Mouse (Mus musculus): Measurements from ENCODE around the gene Akap13.
"Not testable (repeated sequence)": the region's sequence is repeated elsewhere in the genome, so short reads cannot be mapped to it uniquely, and the experiment has no call there.

Gene Akap13

DNA sequence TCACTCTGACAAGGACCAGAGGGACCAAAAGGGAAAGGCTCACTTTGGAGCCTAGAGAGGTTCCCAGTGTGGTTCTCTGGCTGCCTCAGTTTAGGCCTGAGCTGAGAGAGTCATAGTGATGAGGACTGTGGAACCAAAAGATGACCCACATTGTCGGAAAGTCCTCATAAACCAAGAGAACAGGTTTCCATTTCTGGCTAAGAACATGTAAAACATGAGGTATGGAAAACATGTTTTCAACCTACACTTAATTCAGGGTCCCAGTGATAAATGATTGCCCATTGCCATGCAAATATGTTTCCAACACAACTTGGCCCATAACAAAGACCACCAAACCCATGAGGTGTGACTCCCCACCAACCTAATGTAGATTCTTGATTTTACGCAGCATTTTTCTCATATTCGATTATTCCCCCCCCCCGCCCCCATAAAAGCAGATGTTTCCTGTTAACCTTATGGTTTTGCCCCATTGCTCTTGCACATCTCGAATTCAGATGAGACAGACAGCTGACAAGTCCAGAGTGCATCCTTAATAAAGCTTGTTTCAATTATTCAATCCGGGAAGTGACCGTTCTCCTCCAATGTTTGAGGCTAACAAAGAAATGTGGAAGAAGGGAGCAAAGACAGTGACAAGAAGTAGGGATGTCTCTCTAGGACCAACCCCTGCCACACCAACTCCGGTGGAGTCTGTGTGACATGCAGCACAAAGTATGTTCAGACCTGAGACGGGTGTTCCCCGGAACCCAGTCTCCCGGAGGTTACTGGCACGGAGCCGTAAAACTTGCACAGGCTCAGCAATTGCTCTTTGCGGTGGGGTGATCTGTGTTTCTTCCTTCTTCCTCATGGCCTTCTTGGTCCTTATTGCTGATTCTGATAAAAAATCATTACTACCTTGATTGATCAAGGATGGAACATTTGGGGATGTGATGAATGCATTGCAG, 330.3 kb downstream of the Akap13 start:
- in situ Hi-C loops (cut with MboI, MseI): no loop called here

GRCm38 (mm10) chr7:75786812-75787211, 331.5 kb downstream of the Akap13 start:
- in situ Hi-C loops (cut with MboI, MseI): no loop called here

DNA sequence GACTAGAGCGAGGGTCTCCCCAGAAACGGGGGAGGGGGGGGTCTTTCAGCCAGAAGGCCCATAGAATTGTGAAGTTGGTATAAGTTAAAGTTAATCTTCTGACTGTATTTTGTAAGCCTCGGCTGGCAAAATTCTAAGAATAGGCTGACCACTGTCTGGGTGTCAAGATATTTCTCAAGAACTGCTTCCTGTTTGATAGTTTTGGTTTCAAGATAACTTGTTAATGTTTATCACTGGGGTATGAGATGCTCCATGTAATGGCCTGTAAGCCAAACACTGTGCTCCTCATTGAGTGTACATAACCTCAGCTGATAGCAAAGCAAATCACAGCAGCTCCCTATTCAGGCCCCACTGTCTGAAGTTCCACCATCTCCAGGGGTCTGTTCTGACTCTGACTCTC, 332.0 kb downstream of the Akap13 start:
- in situ Hi-C loops (cut with MboI, MseI): no loop called here

DNA sequence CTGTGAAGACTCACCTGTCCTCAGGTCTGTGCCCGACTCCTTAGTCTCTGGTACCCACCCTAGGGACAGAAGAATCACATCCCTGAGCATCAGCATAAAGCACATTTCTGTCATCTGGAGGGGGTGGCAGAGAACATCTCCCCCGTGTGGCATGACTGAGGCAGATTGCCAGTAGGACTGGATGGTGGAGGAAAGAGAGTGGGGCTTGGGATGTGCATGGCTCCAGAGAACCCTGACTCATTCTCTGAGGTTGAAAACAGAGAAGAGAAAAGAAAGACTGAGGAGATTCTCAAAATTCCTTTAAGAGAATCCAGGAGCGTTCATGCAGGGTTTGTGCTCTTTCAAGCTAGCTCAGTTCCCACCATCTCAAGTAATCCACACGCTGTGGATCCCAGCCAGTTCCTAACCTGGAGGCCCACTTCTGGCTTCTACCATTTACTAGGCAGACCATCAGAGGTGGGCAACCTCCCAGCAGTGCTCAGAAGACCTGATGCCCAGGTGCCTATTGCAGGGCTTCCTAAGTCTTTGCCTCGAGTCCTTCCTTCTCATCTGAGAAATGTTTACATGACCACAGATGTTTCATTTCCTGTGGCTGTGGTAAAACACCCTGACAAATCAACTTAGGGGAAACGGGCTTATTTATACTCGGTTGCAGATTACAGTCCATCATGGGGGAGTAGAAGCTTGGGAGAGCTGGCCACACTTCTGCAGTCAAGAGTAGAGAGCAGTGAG, 332.9 kb downstream of the Akap13 start:
- in situ Hi-C loops (cut with MboI, MseI): not testable (repeated sequence)

DNA sequence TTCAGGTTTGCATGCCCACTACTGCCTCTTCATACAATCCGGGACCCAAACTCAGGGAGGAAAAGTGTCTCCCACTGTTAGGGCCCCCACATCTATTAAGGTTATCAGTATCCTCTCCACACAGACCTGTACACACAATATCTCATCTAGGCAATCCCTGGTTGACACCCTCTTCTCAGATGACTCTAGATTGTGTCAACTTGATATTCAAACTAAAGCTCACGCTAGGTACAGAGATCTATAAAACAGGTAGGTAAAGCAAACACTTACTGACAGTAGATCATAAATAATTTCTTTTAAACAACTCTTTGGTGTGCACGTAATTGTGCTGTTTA, 333.4 kb downstream of the Akap13 start:
- in situ Hi-C loops (cut with MboI, MseI): not testable (repeated sequence)

DNA sequence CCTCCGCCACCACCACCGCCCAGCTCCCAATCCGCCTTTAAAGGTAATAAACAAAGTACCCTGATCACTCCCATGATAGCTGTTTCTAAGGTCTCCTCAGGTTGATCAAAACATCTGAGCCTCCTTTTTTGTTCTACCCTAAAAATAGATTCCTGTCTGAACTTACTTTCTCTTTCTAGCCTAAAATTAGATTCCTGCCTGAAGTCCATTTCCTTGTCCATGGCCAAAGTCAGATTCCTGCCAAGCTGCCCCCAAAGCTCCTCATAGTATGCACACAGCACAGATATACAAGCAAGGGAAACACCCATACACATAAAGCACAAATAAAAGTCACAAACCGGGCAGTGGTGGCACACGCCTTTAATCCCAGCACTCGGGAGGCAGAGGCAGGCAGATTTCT, 334.4 kb downstream of the Akap13 start:
- in situ Hi-C loops (cut with MboI, MseI): loop anchor here (5.0 kb wide), 1 partner anchor 43 kb away; no protein-coding TSS in a partner anchor

GRCm38 (mm10) chr7:75791092-75791837, 335.9 kb downstream of the Akap13 start:
- in situ Hi-C loops (cut with MboI, MseI): loop anchor here (5.0 kb wide), 1 partner anchor 41 kb away; no protein-coding TSS in a partner anchor

DNA sequence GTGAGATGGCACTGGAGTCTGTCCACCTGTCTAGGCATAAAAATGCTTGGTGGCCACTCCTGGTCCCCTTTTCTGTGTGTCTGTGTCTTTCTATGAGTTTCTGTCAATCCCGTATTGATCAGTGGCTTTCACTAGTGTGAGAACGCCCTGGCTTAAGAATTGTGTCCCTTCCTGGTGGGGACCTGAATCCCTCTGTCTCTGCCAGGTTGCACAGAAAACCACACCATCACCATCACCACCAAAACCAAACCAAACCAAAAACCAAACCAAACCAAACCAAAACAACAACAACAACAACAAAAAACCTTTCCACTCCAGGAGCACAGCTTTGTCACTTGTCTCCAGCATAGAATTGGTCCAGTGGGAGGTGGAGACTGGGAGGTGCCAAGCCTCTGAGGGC, 337.8 kb downstream of the Akap13 start:
- in situ Hi-C loops (cut with MboI, MseI): loop anchor here (5.0 kb wide), 1 partner anchor 39 kb away; no protein-coding TSS in a partner anchor

GRCm38 (mm10) chr7:75793654-75794335, 338.5 kb downstream of the Akap13 start:
- in situ Hi-C loops (cut with MboI, MseI): loop anchor here (5.0 kb wide), 1 partner anchor 39 kb away; no protein-coding TSS in a partner anchor

GRCm38 (mm10) chr7:75795106-75795505, 339.8 kb downstream of the Akap13 start:
- in situ Hi-C loops (cut with MboI, MseI): no loop called here

GRCm38 (mm10) chr7:75796474-75796873, 341.1 kb downstream of the Akap13 start:
- in situ Hi-C loops (cut with MboI, MseI): no loop called here

DNA sequence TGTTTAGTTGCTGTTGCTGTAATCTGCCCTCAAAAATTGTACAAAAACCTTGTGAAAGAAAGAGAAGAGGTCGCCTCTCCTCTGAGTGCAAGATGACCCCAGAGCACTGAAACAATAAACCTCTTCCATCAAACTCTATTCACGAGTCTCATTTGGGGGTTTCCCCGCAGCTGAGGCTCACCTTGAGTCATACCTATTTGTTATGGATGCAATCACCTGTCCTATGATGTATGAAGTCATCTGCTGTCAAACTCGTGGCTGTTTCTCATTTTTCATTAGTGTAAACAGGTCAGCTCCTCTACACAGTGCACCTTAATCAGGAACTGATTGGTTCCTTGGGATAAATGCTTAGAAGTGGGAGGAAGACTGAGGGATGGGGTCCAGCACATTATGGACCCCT, 345.2 kb downstream of the Akap13 start:
- in situ Hi-C loops (cut with MboI, MseI): no loop called here

DNA sequence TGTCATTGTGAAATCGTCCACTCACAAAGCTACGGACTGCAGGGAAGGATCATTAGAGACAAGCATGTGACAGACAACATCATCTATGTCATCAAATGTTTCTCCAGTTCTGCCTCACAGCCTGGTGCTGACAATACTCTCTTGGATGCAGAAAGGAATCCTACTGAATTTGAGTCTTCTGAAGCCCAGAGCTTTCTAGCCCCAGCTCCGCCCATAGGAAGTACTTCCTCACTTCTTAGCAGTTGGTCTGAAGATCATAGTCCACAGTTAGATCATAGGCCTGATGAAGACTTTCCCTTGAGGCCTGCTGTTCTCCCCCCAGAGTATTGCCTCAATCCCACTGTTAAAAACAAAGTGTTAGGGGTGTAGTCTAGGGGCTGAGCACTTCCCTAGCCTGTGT, 345.7 kb downstream of the Akap13 start:
- in situ Hi-C loops (cut with MboI, MseI): no loop called here

DNA sequence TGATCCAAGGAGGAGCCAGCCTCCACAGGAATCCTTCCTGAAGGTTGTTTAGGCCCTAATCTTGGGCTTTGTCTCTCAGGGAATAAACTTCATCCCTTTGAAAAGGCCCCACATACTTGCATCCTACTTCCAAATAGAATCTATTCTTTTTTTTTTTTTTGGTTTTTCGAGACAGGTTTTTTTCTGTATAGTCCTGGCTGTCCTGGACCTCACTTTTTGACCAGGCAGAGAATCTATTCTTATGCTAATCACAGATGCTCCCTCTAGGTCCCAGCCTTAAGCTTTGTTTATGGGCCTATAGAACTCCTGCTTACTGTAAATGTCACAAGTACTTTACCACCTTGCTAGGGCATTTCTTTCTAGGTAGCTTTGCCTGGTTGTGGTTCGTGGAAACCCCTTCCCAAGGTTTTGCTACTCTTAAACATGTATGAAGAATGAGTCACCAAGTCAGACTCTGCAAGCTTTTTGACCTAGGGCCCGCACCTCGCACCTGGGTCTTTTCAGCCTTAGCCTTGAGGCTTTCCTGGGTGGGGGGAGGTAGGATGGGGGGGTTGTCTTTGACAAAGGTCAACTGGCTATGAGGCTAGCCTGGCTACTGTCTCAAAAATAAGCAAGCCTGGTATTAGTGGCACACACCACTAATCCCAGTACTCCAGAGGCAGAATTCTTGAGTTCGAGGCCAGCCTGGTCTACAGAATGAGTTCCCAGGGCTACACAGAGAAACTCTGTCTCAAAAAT, 346.5 kb downstream of the Akap13 start:
- in situ Hi-C loops (cut with MboI, MseI): no loop called here

GRCm38 (mm10) chr7:75802887-75803286, 347.6 kb downstream of the Akap13 start:
- in situ Hi-C loops (cut with MboI, MseI): no loop called here

Measured in T-helper 1 cell (primary cell).